Mouse (Mus musculus): ENCODE results near the gene Yipf3.
A peak's percentile ranks its signal among the peaks of the same experiment; 100 is the strongest.

The Yipf3 gene

DNA sequence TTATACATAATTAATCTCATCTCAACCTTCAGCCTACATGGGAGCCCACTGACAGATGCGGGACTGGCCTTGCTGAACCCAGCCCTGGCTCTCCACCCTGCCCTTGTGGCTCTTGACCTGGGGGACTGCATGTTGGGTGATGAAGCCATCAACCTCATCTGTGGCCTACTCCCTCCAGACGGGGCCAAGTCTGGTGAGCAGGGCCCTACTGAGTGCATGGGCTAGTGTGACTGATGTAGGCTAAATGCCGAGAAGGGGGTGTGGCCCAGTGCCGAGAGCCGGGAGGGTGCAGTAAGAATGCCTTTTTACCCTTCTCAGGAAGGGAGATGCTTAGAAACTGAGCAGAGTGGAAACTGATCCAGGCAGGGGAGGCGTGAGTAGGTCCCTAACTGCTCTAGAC, 7.3 kb downstream of the Yipf3 start:
- no peak for DNase-seq (ENCODE audit: low spot score)

DNA sequence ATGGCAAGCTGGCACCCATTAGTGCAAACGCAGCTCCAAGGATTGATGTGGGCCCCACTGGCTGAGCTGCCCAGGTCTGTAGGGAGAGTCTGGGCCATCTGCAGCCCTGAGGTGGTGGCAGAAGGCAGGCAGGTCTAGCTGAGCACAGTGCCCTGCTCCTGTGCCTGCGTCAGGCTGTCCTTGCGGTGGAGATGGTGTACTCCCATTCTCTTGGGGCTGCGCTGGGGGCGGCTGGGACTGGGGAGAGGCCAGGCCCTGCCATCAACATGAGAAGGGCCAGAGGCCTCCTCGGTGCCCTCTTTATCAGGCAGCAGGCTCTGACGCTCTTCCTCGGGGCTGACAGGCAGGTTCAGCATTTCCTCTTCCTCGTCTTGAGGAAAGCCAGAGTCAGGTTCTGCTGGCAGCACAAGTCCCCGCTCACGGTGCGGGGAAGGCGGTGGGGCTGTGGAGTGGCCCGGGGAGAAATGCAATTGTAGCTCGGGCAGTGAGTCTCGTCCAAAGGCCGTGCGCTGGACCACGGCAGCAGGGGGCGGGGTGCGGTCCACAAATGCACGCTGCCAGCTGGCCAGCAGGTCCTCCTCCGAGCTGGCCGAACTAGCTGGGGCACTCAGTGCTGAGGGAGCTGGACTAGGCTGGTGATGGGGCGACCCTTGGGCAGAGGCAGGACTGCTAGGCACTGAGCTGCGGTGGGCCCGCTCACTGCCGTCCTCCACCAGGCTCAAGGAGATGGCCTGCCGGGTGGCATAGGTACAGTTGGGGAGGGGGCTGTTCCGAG, 10.6 kb downstream of the Yipf3 start:
- no peak for DNase-seq (ENCODE audit: low spot score)

DNA sequence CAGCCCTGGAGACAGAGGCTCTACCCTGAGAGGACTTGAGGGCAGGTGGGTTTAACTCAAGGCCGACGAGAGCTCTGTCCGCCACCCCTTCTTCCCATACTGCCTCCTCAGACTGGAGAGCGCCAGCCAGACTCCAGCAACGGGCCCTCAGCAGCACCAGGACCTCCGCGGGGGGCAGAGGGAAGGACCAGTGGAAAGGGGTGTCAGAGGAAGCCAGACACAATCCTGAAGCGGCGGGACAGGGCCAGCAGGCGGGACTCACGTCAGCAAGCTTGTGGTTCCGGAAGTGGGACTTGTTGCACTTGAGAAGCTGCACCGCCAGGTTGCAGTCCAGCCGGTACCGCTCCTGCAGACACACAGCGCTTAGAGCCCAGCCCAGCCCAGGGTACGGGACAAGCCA, 11.8 kb downstream of the Yipf3 start:
- no peak for DNase-seq (ENCODE audit: low spot score)

DNA sequence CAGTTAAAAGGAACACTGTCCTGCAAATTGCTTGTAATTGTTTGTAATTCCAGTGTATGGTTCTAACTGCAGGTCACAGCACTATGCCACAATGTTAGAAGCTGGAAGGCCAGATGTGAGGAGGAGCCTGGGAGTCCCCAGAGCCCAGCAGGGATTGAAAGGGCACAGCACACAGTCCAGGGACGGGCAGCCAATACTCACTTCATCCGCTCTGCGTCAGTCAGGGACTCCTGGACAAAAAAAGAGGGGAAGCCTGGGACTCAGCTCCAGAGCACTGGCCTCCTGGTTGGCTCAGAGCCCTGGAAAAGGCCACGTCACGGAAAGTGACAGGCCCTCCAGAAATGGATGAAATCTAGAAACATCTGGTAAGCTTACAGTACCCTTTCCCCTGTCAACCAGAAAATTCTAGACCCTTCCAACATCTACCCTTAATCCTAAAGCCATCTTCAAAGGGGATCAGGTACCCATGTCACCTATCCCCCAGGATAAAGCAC, 14.4 kb downstream of the Yipf3 start:
- DNase-seq (ENCODE audit: low spot score): no peak

DNA sequence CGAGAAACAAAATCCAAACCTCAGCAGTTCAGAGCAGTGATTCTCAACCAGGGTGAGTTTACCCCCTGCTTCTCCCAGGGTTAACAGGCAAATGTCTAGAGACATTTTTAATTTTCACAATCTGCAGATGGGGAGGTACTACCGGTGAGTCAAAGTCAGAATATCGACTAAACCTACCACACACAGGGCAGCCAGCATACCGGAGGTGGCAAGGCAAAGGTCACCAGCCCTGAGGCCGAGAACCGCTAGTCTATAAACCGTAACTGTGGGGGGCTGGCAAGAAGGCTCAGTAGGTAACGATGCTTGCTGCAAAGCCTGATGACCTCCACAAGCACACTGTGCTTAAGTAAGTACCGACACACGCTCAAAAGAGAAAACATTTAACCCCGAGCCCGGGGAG, 17.6 kb downstream of the Yipf3 start:
- DNase-seq (ENCODE audit: low spot score): no peak

DNA sequence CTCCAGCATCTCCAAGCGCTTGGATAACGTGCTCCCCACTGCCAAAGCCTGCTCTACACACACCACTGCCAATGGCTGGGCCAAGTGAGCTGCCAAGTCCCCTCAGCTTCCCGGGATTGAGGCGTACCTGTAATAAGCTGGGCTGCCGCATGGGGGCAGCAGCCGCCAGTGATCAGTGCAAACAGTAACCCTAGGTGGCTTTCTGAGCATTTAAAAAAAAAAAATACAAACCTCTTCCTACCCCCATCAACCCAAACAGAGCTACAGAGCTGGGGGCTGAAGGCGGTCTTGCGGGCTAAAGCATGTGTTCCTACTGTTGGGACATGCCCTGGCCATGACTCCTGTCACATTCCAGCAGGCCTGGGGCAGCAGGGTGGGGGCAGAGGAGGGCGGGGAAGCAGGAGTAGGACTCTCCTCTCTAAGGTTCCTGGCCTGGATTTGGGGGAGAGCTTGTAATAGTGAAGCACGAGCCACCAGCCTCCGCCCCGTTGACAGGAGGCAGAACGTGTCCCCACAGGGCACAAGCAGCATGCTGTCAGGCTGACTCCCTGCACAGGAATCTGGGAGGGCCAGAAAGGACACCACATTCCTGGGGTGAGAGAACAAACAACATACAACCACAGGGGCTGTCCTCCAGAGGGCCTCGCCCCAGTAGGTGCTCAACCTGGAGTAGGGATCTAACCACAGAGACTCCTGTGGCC, 18.2 kb downstream of the Yipf3 start:
- DNase-seq (ENCODE audit: low spot score): peak; percentile 69

DNA sequence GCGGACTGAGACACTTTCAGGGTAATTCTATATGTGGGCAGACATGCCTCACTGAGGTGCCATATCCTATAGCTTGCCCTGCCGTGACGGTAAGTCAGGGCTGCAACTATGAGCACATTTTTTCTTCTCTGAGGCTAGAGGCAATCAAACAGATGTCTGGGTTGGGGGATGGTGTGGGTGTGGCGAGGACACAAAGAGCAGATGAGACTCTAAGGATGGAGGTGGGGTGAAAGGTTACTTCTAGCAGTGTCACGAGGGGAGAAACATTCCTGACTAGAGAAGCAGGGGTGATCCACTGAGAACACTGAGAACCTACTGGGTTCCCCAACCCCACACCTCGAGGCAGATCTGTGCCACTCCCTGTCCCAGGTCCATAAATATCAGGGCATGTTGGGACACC, 19.1 kb downstream of the Yipf3 start:
- DNase-seq (ENCODE audit: low spot score): no peak

DNA sequence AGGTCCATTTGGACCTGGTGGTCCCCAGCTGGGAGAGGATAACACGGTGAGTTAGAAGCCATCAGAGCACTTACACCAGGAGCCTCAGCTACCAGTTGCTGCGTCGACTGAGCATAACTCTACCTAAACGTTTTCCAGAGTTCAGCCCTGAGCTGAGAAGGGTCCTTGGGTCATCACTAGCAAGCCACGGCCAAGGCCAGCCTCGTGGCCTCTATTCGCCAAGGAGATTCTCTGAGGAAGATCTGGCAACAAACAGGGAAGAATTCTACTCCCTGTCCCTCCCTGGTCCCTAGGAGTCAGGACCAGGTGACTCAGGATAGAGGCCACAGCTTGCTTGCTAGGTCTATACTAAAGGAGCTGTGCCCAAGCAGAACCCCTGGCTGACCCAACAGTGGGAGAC, 19.6 kb downstream of the Yipf3 start:
- DNase-seq (ENCODE audit: low spot score): no peak

DNA sequence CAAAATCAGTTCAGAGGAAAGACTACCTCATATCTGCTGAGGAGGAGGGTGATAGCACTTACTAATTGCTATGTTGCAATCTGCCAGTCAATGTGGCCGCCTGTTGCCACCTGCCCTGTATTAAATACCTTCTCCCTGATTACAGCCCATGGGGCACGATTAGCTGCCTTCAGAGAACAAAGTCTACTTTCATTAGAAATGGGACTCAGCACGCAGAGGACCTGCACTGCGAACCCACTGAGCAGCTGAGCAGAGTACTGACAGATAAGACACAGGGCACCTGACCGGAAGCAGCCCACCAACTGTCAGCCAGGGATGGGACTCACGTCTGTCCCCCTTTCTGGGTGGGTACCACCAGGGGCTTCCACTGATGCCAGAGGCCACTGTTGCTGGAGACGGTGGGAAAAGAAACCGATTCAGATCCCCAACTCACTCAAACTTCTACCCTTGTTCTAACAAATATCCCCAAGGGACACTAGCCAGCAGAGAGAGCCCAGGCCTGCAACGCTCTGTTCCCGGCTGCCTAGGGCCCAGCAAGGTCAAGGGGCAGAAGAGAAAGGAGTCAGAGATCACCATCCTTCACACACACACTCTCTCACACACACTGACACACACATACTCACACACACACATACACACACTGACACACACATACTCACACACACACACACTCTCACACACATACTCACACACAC, 20.3 kb downstream of the Yipf3 start:
- DNase-seq (ENCODE audit: low spot score): no peak

DNA sequence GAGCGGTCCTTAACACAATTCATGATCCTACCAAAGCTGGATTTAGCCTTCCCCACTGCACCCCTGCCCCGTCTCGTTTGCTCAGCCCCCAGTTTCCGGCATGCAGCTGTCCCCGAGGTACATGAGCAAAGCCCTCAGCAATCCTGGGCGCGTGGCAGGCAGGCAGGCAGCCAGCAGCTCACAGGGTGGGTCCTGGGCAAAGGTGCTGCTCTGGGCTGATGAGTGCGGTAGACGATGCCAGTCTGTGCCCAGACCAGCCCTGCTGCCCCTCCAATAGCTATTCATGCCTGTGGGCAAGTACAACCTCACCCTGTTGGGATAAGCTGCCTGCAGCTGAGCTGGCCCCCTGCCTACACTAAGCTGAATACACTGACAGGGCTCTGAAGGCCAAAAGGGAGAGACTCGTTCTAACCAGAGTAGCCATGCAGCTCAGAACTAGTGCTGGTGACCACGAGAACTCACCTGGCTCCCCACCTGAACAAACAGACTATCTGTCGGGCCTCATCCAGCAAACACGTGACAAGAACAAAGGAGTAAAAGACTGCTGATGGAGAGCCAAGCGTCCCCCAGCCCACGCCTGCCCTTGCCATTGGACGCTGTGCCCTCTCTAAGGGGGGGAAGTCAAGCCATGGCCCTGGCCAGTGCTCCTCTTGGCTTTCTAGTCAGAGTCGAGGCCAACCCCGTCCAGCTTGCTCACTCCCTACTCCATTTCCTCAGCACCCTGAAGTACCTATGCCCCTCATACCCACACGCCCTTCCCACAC, 22.1 kb downstream of the Yipf3 start:
- DNase-seq (ENCODE audit: low spot score): no peak

DNA sequence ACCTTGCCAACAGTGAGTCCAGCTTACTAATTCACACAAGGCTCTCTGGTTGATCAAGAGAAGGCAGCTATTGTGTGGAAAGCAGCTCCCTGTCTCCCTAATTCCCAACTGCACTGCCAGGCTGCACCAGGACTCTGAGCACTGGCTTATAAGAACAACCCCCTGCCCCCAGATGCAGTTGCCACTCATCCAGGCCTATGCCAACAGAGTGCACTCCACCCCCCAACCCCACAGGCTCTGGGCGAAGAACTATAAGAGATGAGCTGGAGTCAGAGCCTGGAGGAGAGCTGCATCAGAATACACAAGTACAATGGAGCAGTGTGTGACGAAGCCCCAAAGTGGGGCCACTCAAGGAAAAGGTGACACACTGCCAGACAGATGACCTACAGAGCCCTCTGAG, 24.2 kb downstream of the Yipf3 start:
- DNase-seq (ENCODE audit: low spot score): no peak

DNA sequence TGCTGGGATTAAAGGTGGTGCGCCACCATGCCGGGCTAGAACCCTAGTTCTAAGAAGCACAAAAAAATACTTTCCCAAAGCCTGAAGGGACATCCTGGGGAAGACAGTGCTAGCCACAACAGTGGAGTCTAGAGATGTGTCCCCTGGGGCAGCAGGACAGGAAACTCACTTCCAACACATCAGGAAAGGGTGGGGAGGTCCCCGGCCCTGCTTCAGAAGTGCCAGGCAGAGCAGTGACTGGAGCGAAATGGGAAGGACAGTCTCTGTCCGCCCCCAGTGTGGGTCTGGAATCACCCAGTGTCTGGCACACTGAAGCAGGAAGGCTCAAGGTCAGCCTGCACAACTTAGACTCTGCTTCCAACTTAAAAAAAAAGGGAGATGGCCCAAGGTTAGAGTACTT, 24.8 kb downstream of the Yipf3 start:
- DNase-seq (ENCODE audit: low spot score): no peak

DNA sequence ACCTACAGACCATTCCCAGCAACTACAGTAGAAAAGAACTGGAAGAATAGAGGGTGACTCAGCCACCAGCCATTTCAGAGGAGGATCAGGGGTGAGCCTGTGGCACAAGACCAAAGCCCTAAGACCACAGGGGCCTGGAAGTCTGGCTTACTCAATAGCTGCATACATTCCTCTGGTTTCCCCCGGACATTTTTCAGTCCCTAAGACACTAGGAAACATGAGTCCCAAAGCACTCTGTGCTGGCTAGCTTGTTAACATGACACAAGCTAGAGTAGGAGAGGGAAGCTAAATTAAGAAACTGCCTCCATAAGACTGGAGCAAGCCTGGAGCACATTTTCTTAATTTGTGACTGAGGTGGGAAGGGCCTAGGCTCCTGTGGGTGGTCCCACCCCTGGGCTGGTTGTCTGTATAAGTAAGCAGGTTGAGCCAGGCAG, 25.9 kb downstream of the Yipf3 start:
- DNase-seq (ENCODE audit: low spot score): no peak

DNA sequence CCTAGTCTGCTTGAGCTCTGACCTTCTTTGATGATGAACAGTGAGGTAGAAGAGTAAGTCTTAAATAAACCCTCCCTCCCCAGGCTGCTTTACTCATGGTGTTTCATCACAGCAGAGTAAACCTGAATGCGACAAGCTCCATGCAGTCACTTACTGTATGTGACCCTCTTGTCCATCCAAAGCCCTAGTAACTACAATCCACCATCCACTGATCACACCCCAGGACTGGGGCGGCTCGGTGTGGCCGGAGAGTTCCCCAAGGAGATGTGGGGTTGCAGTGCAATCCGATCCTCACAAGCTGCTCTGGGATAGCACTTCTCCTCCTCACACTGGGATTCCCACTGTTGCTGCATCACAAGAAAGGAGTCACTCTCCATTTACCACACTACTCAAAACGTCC, 26.6 kb downstream of the Yipf3 start:
- DNase-seq (ENCODE audit: low spot score): no peak

DNA sequence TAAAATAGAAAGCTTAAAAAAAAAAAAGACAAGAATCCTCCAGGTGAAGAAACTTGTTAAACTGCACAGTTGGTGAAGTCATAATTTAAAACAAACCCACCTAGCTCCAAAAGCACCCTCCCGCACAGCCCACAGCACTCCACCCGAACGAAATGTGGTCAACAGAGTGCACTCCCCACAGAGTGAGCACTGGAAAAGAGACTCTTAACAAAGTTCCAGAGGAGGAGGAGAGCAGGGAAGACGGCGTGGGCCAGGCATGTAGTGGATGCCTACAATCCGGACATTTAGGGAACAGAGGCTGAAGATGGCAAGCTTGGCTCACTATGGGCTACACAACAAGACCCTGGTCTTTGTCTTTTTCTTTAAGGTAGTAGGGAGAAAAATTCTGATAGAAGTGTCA, 27.2 kb downstream of the Yipf3 start:
- DNase-seq (ENCODE audit: low spot score): no peak

DNA sequence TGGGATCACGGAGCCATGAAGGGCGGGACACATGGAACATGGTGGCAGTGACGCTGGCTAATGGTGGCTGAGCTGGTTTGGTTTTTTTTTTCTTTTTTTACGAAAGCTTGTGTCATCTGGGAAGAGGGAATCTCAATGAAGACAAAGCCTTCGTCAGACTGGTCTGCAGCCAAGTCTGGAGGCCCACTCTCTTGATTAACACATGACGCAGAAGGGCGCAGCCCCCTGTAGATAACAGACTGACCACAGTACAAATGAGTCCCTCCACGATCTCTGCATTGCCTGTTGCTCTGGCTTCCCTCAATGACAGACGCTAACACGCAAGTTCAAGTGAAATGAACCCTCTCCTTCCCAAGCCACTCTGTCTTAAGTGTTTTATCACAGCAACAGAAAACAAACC, 27.6 kb downstream of the Yipf3 start:
- no peak for DNase-seq (ENCODE audit: low spot score)

DNA sequence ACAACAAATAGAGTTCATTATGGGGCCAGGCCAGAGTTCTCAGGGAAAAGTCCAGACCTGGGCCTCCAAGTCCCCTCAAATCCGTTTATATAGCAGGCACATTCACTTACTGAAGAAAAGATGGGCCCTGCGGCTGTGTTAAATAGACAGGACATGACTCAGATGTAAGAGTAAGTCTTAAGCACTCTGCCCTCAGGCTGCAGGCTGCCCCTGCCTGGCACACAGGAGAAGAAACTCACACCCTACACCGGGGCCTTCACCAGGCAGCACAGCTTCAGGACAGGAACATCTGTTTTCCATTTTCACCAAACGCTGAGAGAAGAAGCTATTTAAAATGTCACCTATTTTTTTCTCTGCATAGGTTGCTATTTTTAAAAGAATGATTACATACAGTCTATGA, 29.7 kb downstream of the Yipf3 start:
- no peak for DNase-seq (ENCODE audit: low spot score)

DNA sequence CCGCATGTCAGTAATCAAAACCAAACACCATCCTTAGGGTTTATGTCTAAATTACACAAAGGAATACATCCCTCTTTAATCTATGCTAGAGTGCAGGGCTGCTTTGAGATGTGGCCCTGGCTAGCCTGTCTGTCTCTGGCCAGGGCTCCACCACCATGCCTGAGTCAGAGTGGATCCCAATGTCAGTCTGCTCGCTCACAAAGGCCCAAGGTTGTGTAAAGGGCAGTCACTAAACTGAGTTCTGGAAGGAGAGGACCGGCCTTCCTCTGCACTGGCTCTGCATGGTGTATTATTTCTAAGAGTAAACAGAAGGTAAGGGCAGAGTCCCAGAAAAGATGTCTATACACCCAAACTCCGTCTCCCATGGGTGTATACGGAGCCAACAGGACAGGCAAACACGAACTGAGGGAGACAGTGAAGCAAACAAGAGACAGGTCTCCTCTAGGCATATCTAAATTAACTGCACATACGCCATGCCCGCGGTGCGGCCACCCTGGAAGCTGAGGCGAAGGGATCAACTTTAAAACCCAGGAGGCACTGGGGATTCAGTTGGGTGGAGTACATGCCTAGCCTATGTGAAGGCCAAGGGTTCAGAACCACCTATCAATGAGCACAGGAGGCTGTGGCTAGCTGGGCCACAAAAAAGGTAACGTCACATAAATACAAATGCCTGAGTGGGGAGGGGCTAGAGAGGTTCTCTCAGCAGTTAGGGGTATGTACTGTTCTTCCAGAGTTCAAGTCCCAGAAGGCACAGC, 30.3 kb downstream of the Yipf3 start:
- no peak for DNase-seq (ENCODE audit: low spot score)

DNA sequence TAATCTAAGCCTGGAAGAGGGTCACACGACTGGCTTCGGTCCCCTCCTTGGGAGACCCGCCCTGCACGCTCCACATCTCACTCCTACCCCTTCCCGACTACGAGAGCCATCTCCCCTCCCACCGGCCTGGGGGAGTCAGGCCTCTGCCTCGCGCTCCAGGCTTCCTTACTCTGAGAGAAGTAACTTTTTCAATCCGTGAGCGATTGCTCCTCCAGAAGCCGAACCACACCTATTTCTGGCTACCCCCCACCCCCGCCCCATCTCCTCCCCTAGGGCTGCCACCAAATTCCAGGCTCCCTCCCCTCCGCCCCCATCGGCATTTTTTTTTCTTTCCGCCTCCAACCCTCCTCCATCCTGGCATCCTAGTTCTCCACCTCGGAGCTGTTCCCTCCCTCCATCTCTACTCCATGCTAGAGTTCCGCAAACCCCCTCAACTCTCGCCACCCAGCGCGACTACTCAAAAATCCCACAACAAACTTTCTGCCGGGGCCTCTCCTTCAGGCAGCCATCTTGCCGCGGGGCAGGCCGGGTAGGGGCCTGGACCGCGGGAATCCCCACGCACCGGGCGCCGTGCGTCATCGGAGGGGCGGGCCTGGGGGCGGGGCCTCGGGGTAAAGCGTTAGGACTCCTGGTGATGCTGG, 34.7 kb downstream of the Yipf3 start, which contains the start of gene Tjap1:
Gene Tjap1 (minus strand): TSS at position 544 of the 641 bp plus-strand sequence.
- no peak for DNase-seq (ENCODE audit: low spot score)

DNA sequence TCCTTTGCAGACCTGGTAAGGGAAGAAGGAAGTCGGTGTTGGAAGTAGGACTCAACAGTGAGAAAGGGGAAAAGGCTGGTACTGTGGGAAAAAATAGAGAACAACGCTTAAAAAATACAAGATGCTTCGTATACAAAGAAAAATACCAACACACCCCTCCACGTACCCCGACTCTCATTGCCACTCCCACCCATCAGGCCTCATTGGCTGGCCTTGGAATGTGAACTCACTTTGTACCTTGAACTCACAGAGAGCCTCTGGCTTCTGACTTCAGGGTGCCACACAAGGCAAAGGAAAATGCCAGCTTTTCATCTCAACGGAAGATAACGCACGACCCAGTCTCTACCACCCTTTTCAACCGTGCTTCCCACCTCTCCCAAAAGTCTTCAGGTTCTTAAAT, 35.3 kb downstream of the Yipf3 start:
- DNase-seq (ENCODE audit: low spot score): no peak

DNA sequence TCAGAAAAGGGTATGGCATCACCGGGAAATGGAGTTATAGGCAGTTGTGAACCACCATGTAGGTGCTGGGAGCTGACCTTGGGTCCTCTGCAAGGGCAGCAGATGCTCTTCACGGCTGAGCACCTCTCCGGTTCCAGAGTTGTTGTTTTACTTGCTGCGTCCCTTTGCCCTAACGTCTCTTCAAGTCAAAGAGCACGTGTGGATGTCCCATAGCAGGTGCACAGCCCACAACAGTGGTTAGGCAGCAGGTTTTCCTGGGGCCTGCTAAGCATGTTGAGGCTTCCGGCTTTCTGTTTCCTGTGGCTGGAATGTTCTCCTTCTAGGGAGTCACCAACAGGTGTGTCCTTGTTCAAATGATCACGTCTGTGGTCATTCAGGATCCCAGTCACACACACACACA, 36.0 kb downstream of the Yipf3 start:
- no peak for DNase-seq (ENCODE audit: low spot score)
